Mouse (Mus musculus): Measurements from ENCODE around the gene Atp1a4.

Atp1a4 gene

DNA sequence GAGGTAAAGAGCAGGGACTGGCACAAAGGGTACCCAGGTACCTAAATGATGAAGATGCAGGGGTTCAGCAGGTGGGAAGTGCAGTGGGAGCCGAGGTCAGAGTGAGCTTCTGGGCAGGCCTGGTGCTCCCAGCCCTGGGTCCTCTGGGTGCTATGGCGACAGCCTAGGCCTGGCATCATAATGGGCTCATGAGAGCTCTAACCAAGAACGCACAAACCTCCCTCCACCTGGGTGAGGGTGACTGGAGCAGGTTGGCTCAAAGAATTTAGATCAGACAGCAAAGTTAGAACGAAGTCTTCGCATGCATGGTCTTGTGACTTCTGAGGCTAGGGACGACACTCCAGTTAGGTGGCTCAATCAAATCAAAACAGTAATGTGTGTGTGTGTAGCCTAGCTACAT, at the start of gene Atp1a4:
Atp1a4 (minus strand) TSS at position 101 of the 400 bp plus-strand sequence.
- no peak for DNase-seq

DNA sequence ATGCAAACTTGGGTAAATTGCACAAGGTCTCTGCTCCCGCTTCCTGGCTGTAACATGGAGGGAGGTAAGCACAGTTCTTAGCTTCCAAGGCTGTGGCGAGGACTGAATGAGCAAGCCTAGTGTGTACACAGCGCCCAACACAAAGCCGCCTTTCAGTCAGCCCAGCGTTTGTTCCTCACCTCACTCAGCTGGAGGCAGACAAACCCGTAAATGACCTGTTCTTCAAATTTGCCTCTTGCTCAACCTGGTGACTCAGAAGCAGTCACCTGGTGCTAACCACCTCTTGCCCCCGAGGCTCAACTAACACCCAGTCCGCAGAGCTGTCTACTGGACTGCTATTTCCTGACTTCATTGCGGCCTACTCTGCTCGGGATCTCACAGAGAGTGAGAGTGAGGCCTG, 49.7 kb upstream of the Atp1a4 start:
- no peak for DNase-seq

DNA sequence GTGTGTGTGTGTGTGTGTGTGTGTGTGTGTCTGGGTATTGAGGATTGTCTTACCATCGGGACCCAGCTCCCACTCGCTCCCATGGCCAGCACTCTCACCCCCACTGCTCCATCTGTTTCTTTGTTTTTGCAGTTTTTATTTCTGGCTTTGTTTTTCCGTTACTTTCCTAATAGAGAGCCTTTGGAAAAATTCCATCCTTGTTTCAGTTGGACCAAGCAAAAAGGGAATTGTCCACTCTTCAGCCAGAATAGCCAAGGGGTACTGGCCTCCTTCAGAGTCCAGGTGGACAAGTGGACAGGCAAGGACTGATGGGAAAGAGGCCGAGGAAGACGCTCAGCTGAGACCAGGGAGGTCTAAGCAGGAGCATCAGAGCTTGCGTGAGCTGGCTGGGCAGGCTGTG, 48.7 kb upstream of the Atp1a4 start:
- no peak for DNase-seq

DNA sequence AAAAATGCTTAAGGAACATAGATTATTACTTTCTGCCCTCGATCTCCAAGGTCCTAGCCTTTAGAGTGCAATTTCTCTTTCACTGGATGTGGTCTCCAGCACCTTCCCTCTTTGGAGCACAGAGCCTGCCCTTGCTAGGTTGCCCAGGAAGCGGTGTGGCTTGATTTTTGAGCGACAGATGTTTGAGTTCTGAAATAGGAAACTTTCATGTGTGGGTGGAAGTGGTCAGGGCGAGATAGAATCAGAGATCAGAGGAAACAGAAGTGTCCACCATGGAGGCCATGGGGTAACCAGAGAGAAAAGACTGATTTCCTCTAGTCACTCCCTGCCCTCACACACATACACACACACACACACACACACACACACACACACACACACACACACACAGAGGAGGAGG, 48.0 kb upstream of the Atp1a4 start:
- no peak for DNase-seq

DNA sequence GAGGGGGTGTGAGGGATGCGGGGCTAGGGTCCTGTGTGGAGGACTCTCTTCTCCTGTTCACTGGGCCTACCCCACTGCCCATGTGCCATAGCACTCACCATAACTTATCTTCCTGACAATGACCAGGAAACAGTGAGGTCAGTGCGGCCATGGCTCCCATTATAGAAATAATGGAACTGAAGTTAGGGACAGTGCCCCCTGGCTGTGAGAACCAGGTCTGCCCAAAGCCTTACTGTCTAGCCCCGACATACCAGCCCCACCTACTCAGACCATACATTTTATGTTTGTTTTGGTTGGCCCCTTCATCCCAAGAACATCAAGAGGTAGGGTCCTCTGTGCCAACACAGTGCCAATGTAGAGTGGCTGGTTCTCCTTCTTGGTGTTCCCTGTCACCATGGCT, 47.4 kb upstream of the Atp1a4 start:
- no peak for DNase-seq

DNA sequence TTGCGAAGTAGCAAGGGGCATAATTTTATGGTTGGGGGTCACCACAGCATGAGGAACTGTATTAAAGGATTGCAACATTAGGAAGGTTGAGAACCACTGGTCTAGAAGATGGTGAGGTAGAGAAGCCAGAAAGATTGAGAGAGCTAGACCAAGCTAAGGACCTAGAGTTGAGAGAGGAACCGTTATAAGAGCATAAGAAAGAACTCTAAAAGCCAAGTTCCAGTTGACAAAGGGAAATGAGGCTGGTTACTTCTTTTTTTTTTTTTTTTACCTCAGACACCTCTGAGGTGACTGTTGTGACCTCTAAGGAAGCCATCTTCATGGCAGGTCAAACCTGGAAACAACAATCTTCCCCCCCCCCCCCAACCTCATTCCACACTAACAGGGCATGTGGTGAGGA, 46.9 kb upstream of the Atp1a4 start:
- DNase-seq = no peak

DNA sequence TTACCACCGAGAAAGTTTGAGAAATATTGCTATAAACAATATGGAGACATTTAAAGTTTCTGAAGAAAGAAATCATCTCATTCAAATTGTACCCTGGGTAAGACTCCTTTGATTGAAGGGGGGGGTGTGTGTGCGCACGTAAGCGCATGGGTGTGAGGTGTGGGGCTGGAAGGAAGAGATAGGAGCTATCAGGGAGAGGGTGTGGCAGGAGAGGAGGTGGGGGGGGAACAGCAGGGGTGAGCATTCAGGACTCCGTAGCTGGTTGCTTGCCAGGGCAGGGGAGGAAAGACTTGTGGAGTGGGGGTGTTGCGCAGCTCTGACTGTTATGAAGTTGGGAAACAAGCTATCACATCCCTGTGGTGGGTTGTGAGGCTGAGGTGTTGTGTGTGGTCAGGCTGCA, 46.2 kb upstream of the Atp1a4 start:
- DNase-seq = no peak

DNA sequence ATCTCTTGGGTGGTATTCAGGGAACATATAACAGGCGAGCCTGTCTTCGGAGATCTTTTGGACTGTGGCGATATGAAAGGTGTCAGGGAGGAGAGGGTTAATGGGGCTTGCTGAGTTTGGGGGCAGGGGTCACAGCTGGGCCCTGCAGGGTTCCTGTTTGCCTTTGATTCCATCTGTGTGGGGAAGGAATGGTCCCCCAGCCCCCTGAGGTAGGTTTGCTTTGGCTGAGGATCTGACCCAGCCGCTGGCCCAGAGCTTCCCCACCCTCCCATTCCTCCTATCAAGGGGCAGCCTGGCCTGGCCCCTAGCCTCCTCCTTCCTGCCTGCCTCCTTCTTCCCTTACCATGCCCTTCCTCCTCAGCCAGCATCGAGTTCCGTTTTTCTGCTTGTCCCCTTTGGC, 44.6 kb upstream of the Atp1a4 start:
- DNase-seq = no peak

DNA sequence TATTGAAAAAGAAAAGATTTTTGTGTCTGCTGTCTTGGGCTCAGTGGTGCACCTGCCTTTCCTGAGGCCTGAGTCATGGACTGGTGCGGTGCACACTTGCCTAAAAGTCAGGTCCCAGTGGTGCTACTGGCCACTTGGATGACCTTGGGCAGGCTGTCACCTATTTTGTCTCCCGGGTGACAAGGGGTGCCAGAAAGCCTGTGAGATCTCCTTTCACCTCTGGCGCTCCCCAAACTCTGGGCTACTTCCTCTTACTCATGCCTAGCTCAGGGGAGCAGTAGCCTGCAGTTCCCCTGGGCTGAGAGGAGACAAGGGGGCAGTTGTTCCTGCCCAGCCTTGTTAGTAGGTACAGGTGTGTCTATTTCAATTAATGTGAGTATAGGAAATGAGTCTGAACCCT, 44.1 kb upstream of the Atp1a4 start:
- DNase-seq = no peak

DNA sequence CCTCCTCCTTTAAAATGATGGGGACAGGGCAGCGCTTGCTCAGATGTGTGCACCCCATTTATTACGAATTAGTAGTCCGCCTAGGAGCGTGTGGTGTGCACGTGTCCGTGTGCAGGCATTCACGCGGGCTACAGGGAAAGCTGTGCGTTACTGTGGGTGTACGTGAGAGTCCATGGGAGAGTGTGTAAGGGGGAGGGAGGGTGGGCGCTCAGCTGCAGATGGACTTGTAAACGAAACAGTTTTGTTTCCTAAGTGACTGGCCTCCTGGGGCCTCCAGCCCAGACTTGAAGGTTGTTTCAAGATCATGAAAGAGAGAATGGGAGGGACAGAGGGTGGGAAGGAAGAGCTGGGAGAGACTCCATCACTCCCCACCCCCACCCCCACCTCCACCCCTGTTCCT, 43.0 kb upstream of the Atp1a4 start:
- DNase-seq = no peak

DNA sequence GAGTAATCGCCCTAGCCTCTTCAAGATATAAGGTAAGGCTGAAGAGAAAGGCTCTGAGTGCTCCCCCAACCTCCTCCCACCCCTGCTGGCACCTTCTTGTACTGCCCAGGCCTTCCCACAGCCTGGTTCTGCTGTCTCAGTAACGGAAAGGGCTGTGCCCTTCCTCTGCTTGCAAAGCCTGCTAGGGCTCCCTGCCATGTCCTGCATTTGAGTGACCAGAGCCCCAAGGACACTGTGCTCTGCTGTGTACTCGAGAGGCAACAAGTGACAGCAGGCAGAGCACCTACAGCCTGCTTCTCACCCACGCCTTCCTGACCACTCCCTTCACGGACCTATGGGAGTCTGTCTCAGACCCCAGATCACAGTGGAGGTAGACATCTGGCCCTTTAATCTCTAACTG, 42.0 kb upstream of the Atp1a4 start:
- DNase-seq = peak; percentile 24

DNA sequence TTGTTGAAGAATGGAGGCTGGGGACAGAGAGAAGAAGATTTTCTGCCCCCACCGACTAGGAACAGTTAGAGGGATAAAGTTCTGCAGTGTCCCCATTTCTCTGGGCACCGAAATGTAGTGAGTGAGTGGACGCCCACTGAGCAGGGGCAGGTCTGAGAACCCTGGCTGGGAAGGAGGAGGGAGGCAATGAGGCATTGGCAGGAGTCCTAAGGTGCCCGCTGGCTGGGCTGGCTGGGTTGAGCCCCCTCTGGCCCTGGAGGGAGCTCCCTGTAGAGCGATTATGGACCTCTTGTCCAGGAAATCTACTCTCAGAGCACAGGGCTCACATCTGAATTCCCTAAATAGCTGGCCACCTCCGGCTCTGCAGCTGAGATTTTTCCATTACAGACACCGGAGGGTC, 41.3 kb upstream of the Atp1a4 start:
- DNase-seq = no peak

DNA sequence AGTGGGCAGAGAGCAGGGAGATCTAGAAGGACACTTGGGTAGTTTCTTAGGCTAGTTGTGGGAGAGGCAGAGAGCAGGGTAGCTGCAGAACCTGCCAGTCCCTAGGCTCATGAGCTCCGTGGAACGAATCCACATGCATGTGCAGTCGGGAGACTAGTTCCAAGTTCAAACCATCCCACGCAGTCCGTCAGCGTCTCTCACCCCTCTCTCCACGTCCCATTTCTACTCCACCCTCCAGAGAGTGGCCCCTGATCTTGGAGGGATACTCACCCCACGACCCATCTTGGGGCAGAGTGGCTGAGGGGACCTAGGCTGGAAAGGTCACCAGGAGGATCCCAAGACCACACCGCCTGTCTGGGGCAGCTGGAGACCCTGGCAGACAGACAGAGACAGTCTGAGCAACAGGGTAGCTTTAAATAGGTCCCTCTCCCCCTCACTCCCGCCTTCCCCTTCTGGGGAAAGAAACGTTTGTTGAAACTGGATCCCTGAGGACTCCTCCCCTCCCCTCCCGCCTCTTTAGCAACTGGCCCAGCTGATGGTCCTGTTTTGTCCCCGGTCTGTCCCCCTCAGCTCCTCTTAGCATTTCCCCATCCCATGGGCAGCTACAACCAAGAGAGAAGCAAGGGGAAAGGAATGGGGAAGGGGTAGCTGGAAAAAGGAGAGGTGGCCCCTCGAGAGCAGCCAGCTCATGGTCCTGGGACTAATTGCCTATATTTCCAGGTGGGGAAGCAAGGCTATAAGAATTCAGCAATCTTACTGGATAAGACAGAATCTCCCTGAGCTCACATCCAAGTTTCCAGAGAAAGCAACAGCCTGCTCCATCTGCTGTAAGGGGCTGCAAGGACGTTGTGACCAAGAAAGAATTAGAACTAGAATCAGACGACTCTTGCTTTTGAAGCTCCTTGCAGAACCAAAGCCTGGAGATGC, 39.7 kb upstream of the Atp1a4 start, which contains the start of gene Atp1a2:
Atp1a2 (minus strand) TSS at position 454 of the 927 bp plus-strand sequence.
- peak; percentile 51 for DNase-seq

DNA sequence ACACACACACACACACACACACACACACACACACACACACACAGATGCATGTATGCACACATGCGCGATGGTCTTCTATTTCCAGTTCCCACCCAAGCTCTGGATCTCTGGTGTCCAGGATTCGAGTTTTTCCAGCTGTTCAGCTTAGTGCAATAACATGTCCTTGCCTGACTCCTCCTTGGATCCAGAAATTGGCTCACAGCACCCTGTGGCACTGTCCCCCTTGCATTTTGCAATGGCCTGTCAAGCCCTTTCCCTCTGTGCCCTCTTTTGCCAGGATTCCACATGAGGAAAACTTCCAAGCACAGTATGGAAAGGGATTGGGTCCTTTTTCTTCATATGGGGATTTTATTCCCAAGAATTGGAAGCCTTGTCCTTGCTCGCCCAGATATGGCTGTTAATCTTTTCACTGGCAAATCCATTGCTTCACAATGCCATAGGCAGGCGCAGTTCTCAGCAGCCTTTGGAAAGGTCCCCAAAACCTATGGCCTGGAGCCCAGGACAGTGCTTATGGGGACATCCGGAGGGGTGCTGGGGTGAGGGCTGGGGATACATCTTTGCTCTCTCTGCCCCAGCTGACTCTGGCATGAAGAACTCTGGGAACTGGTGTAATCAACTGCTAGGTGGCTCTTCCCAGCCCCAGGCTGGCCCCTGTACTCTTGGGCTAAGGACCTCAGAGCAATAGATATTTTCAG, 38.7 kb upstream of the Atp1a4 start:
- DNase-seq = peak; percentile 36

DNA sequence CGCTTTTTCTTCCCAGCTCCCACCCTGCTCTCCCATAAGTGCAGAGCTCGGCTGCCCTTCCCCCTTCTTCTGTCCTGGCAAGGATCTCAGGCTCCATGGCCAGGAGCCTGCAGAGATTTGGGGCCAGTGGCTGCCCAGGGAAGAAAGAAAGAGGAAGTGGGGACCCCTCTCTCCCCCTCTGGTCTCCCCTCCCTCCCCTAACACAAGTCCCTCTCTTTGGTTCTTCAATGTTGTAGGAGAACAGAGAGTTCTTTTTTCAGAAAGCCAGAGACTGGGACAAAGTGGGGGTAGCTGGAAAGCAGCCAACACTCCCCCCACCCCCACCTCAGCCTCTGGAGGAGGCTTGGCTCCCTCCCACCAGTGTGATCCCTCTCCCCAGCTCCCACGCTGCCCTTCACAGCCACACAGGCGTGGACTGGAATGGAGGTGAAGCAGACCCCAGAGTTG, 37.6 kb upstream of the Atp1a4 start:
- no peak for DNase-seq

DNA sequence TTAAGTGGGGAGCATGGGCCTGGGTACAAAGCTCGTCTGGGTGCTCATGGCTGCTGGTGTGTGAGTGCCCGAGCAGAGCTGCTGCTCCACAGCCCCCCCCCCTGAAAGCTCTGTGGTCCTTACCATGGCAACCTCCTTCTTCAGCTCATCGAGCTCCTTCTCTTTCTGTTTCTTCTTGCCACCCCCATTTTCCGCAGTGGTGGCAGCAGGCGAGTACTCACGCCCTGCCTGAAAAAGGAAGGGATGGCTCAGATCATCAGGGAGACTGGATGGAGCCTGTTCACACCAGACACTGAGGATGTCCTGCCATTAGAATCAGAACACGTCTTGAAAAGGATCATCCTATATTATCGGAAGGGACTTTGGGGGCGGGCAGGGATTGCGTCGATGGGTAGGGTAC, 35.2 kb upstream of the Atp1a4 start:
- DNase-seq = no peak

DNA sequence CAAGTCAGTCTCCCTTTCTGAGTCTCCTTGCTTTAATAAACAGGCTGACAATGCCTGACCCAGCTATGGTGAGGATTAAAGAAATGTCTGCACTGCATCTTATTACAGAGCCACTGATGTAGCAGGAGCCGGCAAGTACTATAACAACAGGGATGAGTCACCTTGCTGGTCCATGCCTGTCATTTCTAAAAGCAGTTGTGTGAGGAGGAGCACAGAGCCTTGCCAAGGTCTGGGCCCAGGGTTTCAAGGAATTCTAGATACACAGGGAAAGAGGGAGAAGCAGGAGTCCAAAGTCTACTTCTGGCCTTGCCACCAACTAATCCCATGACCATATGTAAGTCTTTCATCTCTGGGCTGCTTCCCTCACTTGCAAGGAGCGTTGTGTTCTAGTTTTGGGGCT, 34.7 kb upstream of the Atp1a4 start:
- no peak for DNase-seq

DNA sequence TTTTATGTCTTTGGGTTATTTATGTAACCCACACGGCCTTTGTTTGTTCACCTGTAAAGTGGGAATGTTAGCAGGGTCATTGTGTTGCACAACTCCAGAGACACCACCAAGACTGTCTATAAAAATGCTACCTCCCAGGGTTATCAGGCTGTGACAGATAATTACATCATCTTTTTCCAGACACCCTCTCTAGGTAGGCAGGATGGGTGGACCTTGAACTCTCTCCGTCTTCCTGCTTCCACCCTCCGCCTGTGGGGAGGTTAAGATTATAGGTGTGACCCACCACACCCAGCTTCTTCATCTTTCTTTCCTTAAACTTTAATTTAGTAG, 31.4 kb upstream of the Atp1a4 start:
- DNase-seq = no peak

DNA sequence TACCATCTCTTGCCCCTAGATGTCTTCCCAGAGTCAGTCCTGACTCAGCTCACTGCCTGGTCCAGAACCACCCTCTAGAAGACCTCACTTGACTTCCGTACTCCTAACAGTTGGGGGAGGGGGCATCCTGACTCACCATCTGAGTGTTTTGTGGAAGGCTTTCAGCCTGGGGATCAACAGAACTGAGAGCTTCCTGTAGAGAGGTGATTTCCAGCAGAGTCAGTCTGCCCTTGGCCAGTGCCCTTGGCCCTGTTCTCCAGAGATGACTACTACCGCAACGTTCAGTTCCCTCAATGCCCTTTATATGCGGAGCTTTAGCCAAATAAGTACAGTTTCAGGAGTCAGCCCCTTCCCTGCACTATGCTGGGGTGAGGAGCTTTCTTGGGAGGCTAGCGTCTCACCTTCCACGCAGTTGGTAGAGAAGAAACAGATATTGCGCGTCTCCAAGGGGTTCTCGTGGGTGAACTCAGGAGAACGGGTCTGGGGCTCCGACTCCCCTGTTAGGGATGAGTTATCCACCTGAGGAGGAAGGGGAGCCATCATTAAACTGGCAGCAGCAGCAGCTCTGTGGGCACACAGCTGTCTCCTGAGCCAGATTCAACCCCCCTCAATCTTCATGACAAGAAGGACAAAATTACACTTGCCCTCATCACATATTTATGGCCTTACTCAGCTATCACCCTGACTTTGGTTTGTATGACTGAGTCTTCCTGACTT, 30.8 kb upstream of the Atp1a4 start:
- DNase-seq = no peak

DNA sequence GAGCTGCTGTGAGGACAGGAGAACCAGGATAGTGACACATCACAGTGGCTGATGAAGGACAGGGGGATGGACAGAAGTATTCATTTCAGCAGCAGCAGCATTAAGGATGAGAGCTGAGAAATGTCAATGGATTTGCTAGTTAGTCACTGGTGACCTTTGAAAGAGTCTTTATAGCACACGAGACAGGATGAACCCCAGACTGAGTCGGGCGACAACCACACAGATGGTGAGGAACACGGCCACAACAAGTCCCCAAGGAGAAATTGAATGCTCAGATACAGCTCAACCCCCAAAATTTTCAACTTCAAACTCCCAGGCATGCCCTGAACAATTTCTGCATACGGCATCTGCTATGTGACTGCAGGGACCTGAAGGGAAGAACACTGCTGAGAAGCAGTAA, 28.5 kb upstream of the Atp1a4 start:
- no peak for DNase-seq

DNA sequence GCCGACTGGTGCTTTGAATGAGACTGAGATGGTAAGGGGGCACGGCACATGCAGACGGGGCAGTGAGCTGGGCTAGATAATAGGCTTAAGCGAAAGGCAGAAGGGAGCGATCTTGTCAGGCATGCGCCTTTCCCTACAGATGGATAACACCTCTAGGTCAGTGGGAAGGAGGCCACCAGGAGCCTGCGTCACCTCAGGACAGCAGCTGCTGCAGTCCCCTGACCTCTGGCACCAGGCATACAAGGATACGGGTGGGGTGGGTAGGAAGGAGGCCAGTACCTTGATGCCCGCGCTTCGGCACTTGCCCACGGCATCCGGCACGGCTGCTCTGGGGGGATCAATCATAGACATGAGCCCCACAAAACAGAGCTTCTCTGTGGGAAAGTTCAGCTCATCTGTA, 26.0 kb upstream of the Atp1a4 start:
- no peak for DNase-seq

DNA sequence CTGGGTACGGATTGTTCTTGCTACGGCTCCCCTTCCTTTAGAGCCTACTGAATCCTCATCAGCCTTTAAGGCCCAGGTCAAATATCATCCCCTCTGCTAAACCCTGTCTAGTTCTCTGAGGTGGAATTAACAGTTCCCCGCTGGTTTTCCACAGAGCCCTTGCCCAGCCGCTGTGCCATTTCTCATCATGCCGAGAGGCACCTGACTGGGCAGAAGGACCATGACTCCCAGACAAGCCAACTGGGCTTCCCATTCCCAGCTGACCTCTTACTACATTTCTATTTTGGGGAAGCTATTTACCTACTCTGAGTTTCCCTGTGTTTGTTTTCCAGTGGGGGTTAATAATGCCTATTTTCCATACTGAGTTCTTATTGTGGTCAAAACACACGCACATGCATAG, 24.9 kb upstream of the Atp1a4 start:
- no peak for DNase-seq

DNA sequence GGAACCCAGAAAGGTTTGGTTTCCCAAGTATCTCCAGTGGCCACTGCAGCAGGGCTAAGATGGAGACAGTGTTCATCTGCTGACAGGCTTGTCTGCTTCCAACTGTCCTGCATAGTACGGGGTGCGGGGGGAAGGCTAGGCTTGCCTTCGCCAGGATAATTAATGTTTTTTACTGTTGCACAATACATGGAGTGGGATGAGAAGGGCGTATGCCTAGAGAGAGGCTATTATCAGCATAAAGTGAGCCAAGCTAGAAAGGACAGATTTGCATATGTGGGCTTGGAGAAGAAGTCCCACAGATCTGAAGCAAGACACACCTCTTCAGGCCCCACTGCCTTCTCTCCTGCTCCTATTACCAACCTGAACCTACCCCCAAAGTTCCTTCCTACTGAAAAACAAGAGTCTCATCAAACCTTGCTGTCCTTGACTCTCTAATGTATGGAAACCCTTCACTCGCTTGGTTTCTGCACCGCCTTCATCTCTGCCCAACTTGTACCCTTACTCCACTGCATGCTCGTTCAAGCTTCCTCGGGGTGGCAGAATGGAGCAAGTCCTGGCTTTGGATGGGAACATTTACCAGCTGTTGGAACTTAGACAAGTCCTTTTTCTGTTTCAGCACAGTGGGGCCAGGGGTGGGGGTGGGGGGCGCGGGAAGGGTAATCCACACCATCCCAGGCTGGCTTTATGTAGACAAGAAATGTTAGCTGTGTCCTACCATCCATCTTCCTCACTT, 23.5 kb upstream of the Atp1a4 start:
- no peak for DNase-seq

All from lung, postnatal 14 days (tissue).